Mouse (Mus musculus) forebrain, postnatal 0 days (tissue): Measurements from ENCODE around the gene 9930111J21Rik2. TPM values are rescaled to one million over a fixed set of nuclear protein-coding genes. Genes with fewer than 3 reads are reported as not detected.
"Not testable (repeated sequence)": the region's sequence is repeated elsewhere in the genome, so short reads cannot be mapped to it uniquely, and the experiment has no call there.

Experiments
- ATAC-seq: fragments of 200-750 bp; cut with Nextera tagmentation; 2 replicates; pipeline ENCODE4 v1.8.0; 2017; ENCODE audit warnings: mild to moderate bottlenecking, moderate library complexity
- DNase-seq: peaks from one replicate; pipeline ENCODE4 v3.0.0-alpha.2; 2015
- H3K27ac ChIP-seq: fragments of 300-500 bp; sonication (generic); 2 replicates; pipeline ENCODE4 v1.5.1; 2014; ENCODE audit warnings: low read depth, mild to moderate bottlenecking, antibody characterized with exemption, low read length, moderate library complexity, mixed read lengths
- H3K27me3 ChIP-seq: fragments of 300-500 bp; sonication (generic); 2 replicates; pipeline ENCODE4 v1.6.1; 2014; ENCODE audit warnings: mild to moderate bottlenecking, low read length, mixed read lengths; ENCODE audit not compliant: insufficient read depth
- H3K36me3 ChIP-seq: fragments of 300-500 bp; sonication (generic); 2 replicates; pipeline ENCODE4 v1.6.1; 2014; ENCODE audit warnings: mild to moderate bottlenecking, moderate library complexity; ENCODE audit not compliant: insufficient read depth
- H3K4me1 ChIP-seq: fragments of 300-500 bp; sonication (generic); 2 replicates; pipeline ENCODE4 v1.6.1; 2014; ENCODE audit warnings: antibody characterized with exemption; ENCODE audit not compliant: insufficient read depth
- H3K4me2 ChIP-seq: fragments of 300-500 bp; sonication (generic); 2 replicates; pipeline ENCODE4 v1.6.1; 2014; ENCODE audit warnings: low read depth, mild to moderate bottlenecking, moderate library complexity
- H3K4me3 ChIP-seq: fragments of 300-500 bp; sonication (generic); 2 replicates; pipeline ENCODE4 v1.5.1; 2014; ENCODE audit warnings: low read depth, low read length, mixed read lengths
- H3K9ac ChIP-seq: fragments of 300-500 bp; sonication (generic); 2 replicates; pipeline ENCODE4 v1.6.1; 2014; ENCODE audit warnings: mild to moderate bottlenecking
- H3K9me3 ChIP-seq: fragments of 300-500 bp; sonication (generic); 2 replicates; pipeline ENCODE4 v1.6.1; 2016; ENCODE audit warnings: low read length
- CTCF ChIP-seq: sonication (generic); IDR thresholded peaks from 2 replicates; pipeline ENCODE4 v1.5.1; 2016; ENCODE audit warnings: antibody characterized with exemption, control low read depth, low read depth
- WGBS: fragments of 180-500 bp; shearing (Covaris S2); extraction: QIAGEN DNeasy Blood & Tissue Kit; methylation state at CpG from one replicate; pipeline ENCODE4 v1.1.7; 2014; 5-methylcytosine and 5-hydroxymethylcytosine counted together
- polyA plus RNA-seq: library from polyadenylated mRNA; unstranded; fragments of >200 nt; fragmentation: Nextera tagmentation; extraction: Ambion mirVana; gene quantifications from 2 replicates; pipeline ENCODE4 v1.2.1, GENCODE M21; 2015
- total RNA-seq: library from RNA; depleted of rRNA; stranded (reverse); fragments of >200 nt; gene quantifications from 2 replicates; pipeline ENCODE4 v1.2.3, GENCODE M21; 2014; rRNA removed

Gene 9930111J21Rik2
- total RNA-seq (0.62 and 1.0 TPM in 2 replicates), polyA plus RNA-seq (0.05 and 0.29 TPM in 2 replicates)

GRCm38 (mm10) chr11:49051093-49051891 lies at the start of gene 9930111J21Rik2:
Gene 9930111J21Rik2 (minus strand): TSS chr11:49051242.
- ATAC-seq, H3K9ac ChIP-seq, H3K4me1 ChIP-seq, H3K9me3 ChIP-seq, H3K4me2 ChIP-seq, H3K27ac ChIP-seq, H3K27me3 ChIP-seq, DNase-seq, H3K4me3 ChIP-seq, H3K36me3 ChIP-seq: not testable (repeated sequence)
- 73% methylated on average over 1 of the region's 6 CpGs for WGBS

- no peaks in the 10 kb centered on the region for H3K36me3 ChIP-seq
- no peak overlapping the region for H3K4me2 ChIP-seq
- H3K9me3 ChIP-seq, result no peaks in the 10 kb centered on the region
- H3K9ac ChIP-seq, result no peak overlapping the region
- 82% methylated on average over 3 of the region's 3 CpGs for WGBS
- no peak for DNase-seq
- ATAC-seq, result no peak
- no peak overlapping the region for H3K4me3 ChIP-seq
- no peak overlapping the region for H3K27ac ChIP-seq
- TF ChIP-seq CTCF, result no peak
- H3K4me1 ChIP-seq, result no peaks in the 10 kb centered on the region
- H3K27me3 ChIP-seq, result no peaks in the 10 kb centered on the region; the same call in 1 of the 2 replicates
These were observed 49.4 kb upstream of the 9930111J21Rik2 start for GRCm38 (mm10) chr11:49100409-49100808.

- no peak overlapping the region for H3K27ac ChIP-seq
- H3K36me3 ChIP-seq, result no peaks in the 10 kb centered on the region
- no peaks in the 10 kb centered on the region for H3K9me3 ChIP-seq
- no peak overlapping the region for H3K4me3 ChIP-seq
- ATAC-seq (no peak), DNase-seq (no peak)
- H3K27me3 ChIP-seq, result no peaks in the 10 kb centered on the region
- H3K4me2 ChIP-seq, result no peak overlapping the region
- whole genome bisulfite sequencing, result 57% methylated on average over 4 of the region's 4 CpGs
- H3K4me1 ChIP-seq, result no peaks in the 10 kb centered on the region
- no peak for TF ChIP-seq CTCF
- no peak overlapping the region for H3K9ac ChIP-seq
These were observed 44.3 kb upstream of the 9930111J21Rik2 start for GRCm38 (mm10) chr11:49095367-49095766.

GRCm38 (mm10) chr11:49093861-49094660 lies 43.0 kb upstream of the 9930111J21Rik2 start:
- Histone ChIP-seq H3K27me3 (no peaks in the 10 kb centered on the region), H3K27ac (no peak overlapping the region), H3K36me3 (no peaks in the 10 kb centered on the region), H3K9ac (no peak overlapping the region), H3K4me3 (no peak overlapping the region), H3K4me1 (no peaks in the 10 kb centered on the region), H3K4me2 (no peak overlapping the region), H3K9me3 (no peaks in the 10 kb centered on the region)
- no peak for DNase-seq
- no peak for TF ChIP-seq CTCF
- 94% methylated on average over 6 of the region's 6 CpGs for WGBS
- ATAC-seq, result no peak

- Histone ChIP-seq H3K4me2 (no peak overlapping the region), H3K4me3 (no peak overlapping the region)
- 90% methylated on average over 2 of the region's 2 CpGs for WGBS
These were observed 41.7 kb upstream of the 9930111J21Rik2 start for GRCm38 (mm10) chr11:49092786-49093185.

GRCm38 (mm10) chr11:49092053-49092586 lies 41.1 kb upstream of the 9930111J21Rik2 start:
- Histone ChIP-seq H3K27me3 (no peaks in the 10 kb centered on the region), H3K4me2 (no peak overlapping the region), H3K9me3 (no peaks in the 10 kb centered on the region), H3K4me1 (no peaks in the 10 kb centered on the region), H3K9ac (no peak overlapping the region), H3K36me3 (no peaks in the 10 kb centered on the region), H3K27ac (no peak overlapping the region), H3K4me3 (no peak overlapping the region)
- TF ChIP-seq CTCF, result no peak
- ATAC-seq (no peak), DNase-seq (no peak)
- WGBS, result 97% methylated on average over 1 of the region's 1 CpGs

More at GRCm38 (mm10) chr11:49092786-49093185, 41.7 kb upstream of the 9930111J21Rik2 start:
- Histone ChIP-seq H3K27me3 (no peaks in the 10 kb centered on the region), H3K9me3 (no peaks in the 10 kb centered on the region), H3K27ac (no peak overlapping the region), H3K4me1 (no peaks in the 10 kb centered on the region), H3K9ac (no peak overlapping the region), H3K36me3 (no peaks in the 10 kb centered on the region)
- no peak for TF ChIP-seq CTCF
- DNase-seq (no peak), ATAC-seq (no peak)

- Histone ChIP-seq H3K4me2 (no peak overlapping the region), H3K9me3 (no peaks in the 10 kb centered on the region), H3K9ac (no peak overlapping the region), H3K27ac (no peak overlapping the region), H3K4me3 (no peak overlapping the region), H3K4me1 (no peaks in the 10 kb centered on the region), H3K27me3 (no peaks in the 10 kb centered on the region), H3K36me3 (no peaks in the 10 kb centered on the region)
- DNase-seq (no peak), ATAC-seq (no peak)
- WGBS, result 83% methylated on average over 4 of the region's 4 CpGs
- no peak for TF ChIP-seq CTCF
These were observed 40.1 kb upstream of the 9930111J21Rik2 start for GRCm38 (mm10) chr11:49091171-49091570.
